Mouse (Mus musculus): ENCODE measurements around the gene Opn3.

DNA sequence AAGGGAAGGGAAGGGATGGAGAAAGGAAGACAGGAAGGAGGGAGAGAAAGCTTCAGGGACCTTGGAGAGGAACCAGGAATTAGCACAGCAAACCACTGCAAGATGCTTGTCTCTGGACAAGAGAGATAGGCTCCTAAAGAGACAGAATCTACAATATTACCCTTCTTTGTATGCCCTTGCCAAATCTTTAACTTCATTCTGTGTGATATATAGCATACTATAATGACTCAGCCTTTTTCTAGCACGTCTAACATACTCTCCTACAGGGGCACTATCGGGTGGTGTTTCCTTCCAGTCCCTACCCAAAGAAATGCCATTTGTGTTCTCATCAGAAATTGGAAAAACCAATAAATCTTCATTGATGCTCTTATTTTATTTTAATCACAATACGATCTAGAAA, 61.5 kb downstream of the Opn3 start:
- no peak for TF ChIP-seq POLR2A (IDR thresholded peaks at IDR 0.05; ENCODE audit: insufficient read depth, low read depth, low read length)
- no peak for TF ChIP-seq CTCF (IDR thresholded peaks at IDR 0.05; ENCODE audit: insufficient read depth, low read depth, low read length)
